Mouse (Mus musculus): ENCODE measurements around the gene Epb41l4b. TPM values are rescaled to one million over a fixed set of nuclear protein-coding genes. Genes with fewer than 3 reads are reported as not detected.
A peak's percentile ranks its signal among the peaks of the same experiment; 100 is the strongest.

The Epb41l4b gene
- polyA plus RNA-seq, 1 experiment = 37.4 TPM

DNA sequence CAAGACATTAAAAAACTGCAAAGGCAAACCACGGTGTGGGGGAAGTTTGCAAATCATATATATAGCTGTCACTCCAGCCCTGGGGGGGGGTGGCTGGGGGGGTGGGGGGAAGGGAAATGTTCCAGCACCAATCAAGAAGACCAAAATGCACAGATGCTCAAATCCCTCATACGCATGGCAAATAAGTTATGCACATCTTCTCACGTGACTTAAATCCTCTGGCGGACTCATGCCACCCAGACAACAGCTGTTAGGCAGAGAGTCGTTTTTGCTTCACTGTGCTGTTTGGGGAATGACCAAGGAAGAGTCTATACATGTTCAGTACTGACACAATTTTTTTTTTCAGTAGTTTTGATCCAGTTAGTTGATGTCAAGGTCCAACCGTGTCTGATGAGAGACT lies 37.9 kb downstream of the Epb41l4b start:
- TF ChIP-seq POLR2A (IDR thresholded peaks at IDR 0.05; ENCODE audit: borderline replicate concordance, insufficient read depth, low read length) (no peak), CTCF (IDR thresholded peaks at IDR 0.05; ENCODE audit: borderline replicate concordance, insufficient read depth, low read depth, low read length) (no peak)
- no peak for DNase-seq
- WGBS = 55% methylated on average over 6 of the region's 6 CpGs
- H3K4me3 ChIP-seq (replicated peaks; ENCODE audit: insufficient read depth, low read depth, low read length) = no peak overlapping the region
- H3K27me3 ChIP-seq (ENCODE audit: control insufficient read depth, insufficient read depth, low read length) = no peaks in the 10 kb centered on the region
- H3K27ac ChIP-seq (ENCODE audit: insufficient read depth, low read length) = no peak overlapping the region
- peaks cover 41% of the 10 kb centered on the region for H3K4me1 ChIP-seq (ENCODE audit: control insufficient read depth, insufficient read depth, low read length)

DNA sequence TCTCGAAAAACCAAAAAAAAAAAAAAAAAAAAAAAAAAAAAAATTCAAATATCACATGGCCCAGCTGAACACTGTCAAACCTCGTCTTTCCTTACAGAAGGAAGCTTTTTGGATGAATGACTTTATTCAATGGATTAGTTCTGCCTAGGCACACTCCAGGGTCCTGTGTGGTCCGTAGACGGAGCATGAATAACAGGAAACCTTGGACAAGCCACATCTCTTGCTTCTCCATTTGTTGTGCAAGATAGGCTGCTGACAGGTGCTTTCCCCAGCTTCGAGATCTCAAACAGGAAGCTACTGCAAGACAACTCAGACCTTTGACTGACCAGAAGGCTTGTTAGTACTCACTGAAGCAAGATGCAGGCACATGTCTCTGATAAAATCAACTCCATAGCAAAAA lies 39.4 kb downstream of the Epb41l4b start:
- Histone ChIP-seq H3K27ac (ENCODE audit: insufficient read depth, low read length) (no peak overlapping the region), H3K27me3 (ENCODE audit: control insufficient read depth, insufficient read depth, low read length) (no peaks in the 10 kb centered on the region), H3K4me1 (ENCODE audit: control insufficient read depth, insufficient read depth, low read length) (peaks cover 29% of the 10 kb centered on the region), H3K4me3 (replicated peaks; ENCODE audit: insufficient read depth, low read depth, low read length) (no peak overlapping the region)
- 34% methylated on average over 5 of the region's 5 CpGs for WGBS
- TF ChIP-seq CTCF (IDR thresholded peaks at IDR 0.05; ENCODE audit: borderline replicate concordance, insufficient read depth, low read depth, low read length) = no peak
- TF ChIP-seq POLR2A (IDR thresholded peaks at IDR 0.05; ENCODE audit: borderline replicate concordance, insufficient read depth, low read length) = no peak
- DNase-seq = no peak

DNA sequence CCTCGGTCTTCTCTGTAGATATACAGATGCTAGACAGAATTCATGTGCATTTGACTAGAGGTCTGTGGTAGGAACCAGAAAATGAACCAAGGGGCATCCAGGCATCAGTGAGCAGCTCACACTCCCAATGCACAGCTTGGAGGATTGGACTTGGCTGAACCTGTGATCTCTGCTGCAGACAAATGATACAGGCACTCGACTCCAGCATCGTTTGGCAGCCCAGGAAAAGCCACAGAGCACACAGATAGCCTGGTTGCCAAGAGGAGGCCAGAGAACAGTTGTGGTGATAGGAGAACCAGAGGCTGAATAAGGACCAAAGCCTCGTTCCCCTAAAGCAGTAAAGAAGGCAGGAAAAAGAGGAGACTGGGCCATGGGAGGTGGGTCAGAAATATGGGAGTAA lies 42.1 kb downstream of the Epb41l4b start:
- Histone ChIP-seq H3K4me1 (ENCODE audit: control insufficient read depth, insufficient read depth, low read length) (peaks cover 40% of the 10 kb centered on the region), H3K27ac (ENCODE audit: insufficient read depth, low read length) (no peak overlapping the region; the same call in 1 of the 2 replicates), H3K27me3 (ENCODE audit: control insufficient read depth, insufficient read depth, low read length) (no peaks in the 10 kb centered on the region), H3K4me3 (replicated peaks; ENCODE audit: insufficient read depth, low read depth, low read length) (no peak overlapping the region)
- 16% methylated on average over 4 of the region's 4 CpGs for WGBS
- peak; percentile 47 to 65 for DNase-seq
- no peak for TF ChIP-seq CTCF (IDR thresholded peaks at IDR 0.05; ENCODE audit: borderline replicate concordance, insufficient read depth, low read depth, low read length)
- no peak for TF ChIP-seq POLR2A (IDR thresholded peaks at IDR 0.05; ENCODE audit: borderline replicate concordance, insufficient read depth, low read length)

DNA sequence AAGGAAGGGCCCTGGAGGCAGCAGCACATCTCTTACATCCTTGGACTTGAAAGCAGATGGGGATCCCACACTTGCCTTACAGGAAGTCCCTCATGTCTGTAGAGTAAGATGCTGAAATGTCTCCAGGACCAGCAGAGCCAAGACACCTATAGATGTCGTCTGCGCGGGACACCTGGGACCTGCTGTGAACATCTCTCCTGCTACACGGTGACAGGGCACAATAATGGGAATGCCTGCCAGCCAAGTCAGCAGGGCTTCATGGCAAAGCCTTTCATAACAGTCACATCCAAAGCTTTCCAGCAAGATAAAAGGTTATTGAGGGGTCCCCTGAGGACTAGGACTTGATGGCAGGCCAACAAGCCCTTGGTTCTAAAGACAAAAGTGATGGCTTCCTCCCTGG lies 45.8 kb downstream of the Epb41l4b start:
- 23% methylated on average over 4 of the region's 4 CpGs for WGBS
- no peaks in the 10 kb centered on the region for H3K27me3 ChIP-seq (ENCODE audit: control insufficient read depth, insufficient read depth, low read length)

DNA sequence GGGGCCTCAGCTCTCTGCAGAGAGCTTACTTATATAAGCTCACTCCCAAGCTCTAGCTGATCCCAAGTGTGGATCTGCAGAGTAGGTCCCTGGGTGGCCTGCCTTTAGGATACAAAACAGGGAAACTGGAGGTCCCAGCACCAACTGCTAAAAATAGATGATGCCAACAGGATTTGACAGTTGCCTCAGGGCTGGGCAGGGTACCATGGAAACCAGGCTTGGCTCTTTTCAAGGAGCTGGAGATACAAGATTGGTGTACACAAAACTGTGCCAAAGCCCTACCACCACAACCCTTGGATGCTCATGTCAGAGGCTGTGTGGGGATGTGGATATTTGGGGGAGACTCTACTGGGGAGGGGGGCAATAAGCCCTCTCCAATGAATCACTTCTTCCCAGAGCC lies 47.7 kb downstream of the Epb41l4b start:
- Histone ChIP-seq H3K27me3 (ENCODE audit: control insufficient read depth, insufficient read depth, low read length) (no peaks in the 10 kb centered on the region), H3K4me1 (ENCODE audit: control insufficient read depth, insufficient read depth, low read length) (peaks cover 59% of the 10 kb centered on the region), H3K4me3 (replicated peaks; ENCODE audit: insufficient read depth, low read depth, low read length) (no peak overlapping the region), H3K27ac (ENCODE audit: insufficient read depth, low read length) (no peak overlapping the region)
- no peak for TF ChIP-seq POLR2A (IDR thresholded peaks at IDR 0.05; ENCODE audit: borderline replicate concordance, insufficient read depth, low read length)
- no peak for TF ChIP-seq CTCF (IDR thresholded peaks at IDR 0.05; ENCODE audit: borderline replicate concordance, insufficient read depth, low read depth, low read length)
- peak; percentile 50 to 59 for DNase-seq

More for the DNA sequence above, 45.8 kb downstream of the Epb41l4b start:
- TF ChIP-seq CTCF (IDR thresholded peaks at IDR 0.05; ENCODE audit: borderline replicate concordance, insufficient read depth, low read depth, low read length) (no peak), POLR2A (IDR thresholded peaks at IDR 0.05; ENCODE audit: borderline replicate concordance, insufficient read depth, low read length) (no peak)
- peak; percentile 48 to 64 for DNase-seq
- Histone ChIP-seq H3K4me1 (ENCODE audit: control insufficient read depth, insufficient read depth, low read length) (peaks cover 57% of the 10 kb centered on the region), H3K4me3 (replicated peaks; ENCODE audit: insufficient read depth, low read depth, low read length) (no peak overlapping the region), H3K27ac (ENCODE audit: insufficient read depth, low read length) (peak overlapping the region; percentile 15; the same call in 1 of the 2 replicates)

DNA sequence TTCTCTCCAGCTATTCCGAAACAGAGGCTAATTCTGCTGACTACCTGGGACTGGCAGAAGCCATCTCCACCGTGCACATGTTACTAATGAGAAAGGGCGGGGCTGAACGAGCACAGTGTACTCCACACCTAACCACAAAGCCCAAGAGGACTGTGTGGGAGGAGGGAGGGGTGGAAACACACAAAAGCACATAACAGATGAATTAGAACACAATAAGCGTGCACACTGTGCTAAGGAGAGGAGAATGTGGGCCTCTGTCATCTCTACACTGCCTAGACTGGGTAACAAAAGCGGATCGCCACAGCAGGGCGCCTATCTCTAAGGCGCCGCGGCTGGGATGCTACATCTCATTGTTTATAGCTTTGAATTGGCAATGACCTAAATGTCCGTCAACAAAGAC lies 51.9 kb downstream of the Epb41l4b start:
- WGBS = 28% methylated on average over 12 of the region's 12 CpGs
- Histone ChIP-seq H3K27ac (ENCODE audit: insufficient read depth, low read length) (no peak overlapping the region), H3K4me1 (ENCODE audit: control insufficient read depth, insufficient read depth, low read length) (peaks cover 47% of the 10 kb centered on the region), H3K27me3 (ENCODE audit: control insufficient read depth, insufficient read depth, low read length) (no peaks in the 10 kb centered on the region), H3K4me3 (replicated peaks; ENCODE audit: insufficient read depth, low read depth, low read length) (no peak overlapping the region)
- TF ChIP-seq CTCF (IDR thresholded peaks at IDR 0.05; ENCODE audit: borderline replicate concordance, insufficient read depth, low read depth, low read length) (no peak), POLR2A (IDR thresholded peaks at IDR 0.05; ENCODE audit: borderline replicate concordance, insufficient read depth, low read length) (no peak)
- DNase-seq = no peak

DNA sequence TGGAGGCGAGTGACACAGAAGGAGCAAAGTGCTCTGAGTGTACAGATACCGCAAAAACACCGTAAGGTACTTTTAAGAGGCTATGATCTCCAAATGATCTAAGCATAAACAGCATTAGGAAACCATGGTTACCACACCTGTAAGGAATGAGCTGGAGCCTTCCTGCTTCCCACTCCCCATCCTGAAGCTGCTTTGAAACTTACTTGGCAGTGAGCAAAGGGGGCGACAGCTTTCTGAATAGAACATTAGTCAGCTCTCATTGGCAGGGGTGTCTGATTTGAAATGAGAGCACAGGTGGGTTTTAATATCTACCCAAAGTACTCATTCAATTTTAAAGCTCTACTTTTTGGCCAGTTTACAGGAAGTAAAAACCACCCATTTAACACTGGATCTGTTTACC lies 54.9 kb downstream of the Epb41l4b start:
- 83% methylated on average over 4 of the region's 4 CpGs for WGBS
- no peak for DNase-seq
- Histone ChIP-seq H3K4me3 (replicated peaks; ENCODE audit: insufficient read depth, low read depth, low read length) (no peak overlapping the region), H3K4me1 (ENCODE audit: control insufficient read depth, insufficient read depth, low read length) (peaks cover 28% of the 10 kb centered on the region), H3K27ac (ENCODE audit: insufficient read depth, low read length) (no peak overlapping the region), H3K27me3 (ENCODE audit: control insufficient read depth, insufficient read depth, low read length) (no peaks in the 10 kb centered on the region)
- no peak for TF ChIP-seq POLR2A (IDR thresholded peaks at IDR 0.05; ENCODE audit: borderline replicate concordance, insufficient read depth, low read length)
- TF ChIP-seq CTCF (IDR thresholded peaks at IDR 0.05; ENCODE audit: borderline replicate concordance, insufficient read depth, low read depth, low read length) = no peak

DNA sequence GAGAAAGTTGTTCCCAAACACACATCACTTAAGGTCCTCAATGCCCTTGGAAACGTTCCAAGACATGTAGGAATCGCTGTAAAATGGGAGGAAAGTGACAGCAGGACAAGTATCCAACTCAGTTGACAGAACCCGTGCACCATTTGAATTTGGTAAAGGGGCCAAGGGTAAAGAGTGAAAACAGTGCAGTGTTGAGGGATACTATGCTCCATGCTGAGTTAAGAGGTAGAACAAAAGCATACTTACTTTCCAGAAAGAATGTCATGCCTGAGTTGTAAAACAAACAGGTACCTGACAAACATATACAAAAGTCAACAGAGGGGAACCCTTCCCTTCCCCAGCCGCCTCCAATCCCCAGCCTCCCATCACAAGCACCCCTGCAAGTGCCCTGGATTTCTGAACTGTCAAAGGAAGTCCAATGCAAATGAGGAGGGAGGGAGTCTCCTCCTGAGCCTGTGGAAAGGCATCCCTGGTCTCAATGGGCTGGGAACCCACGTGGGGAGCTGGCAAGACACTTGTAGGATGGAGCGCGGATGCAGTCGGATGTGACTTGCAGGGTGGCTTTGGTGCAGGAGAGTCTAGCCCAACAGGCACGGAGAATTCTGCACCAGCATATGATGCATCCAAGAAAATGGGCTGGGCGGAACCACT lies 57.4 kb downstream of the Epb41l4b start:
- Histone ChIP-seq H3K27ac (ENCODE audit: insufficient read depth, low read length) (no peak overlapping the region), H3K27me3 (ENCODE audit: control insufficient read depth, insufficient read depth, low read length) (no peaks in the 10 kb centered on the region), H3K4me3 (replicated peaks; ENCODE audit: insufficient read depth, low read depth, low read length) (no peak overlapping the region), H3K4me1 (ENCODE audit: control insufficient read depth, insufficient read depth, low read length) (peaks cover 25% of the 10 kb centered on the region)
- DNase-seq = no peak
- 38% methylated on average over 10 of the region's 10 CpGs for WGBS
- no peak for TF ChIP-seq CTCF (IDR thresholded peaks at IDR 0.05; ENCODE audit: borderline replicate concordance, insufficient read depth, low read depth, low read length)
- TF ChIP-seq POLR2A (IDR thresholded peaks at IDR 0.05; ENCODE audit: borderline replicate concordance, insufficient read depth, low read length) = no peak

All from cerebellum, adult 2 months (tissue).